In the genomic region with DNA sequence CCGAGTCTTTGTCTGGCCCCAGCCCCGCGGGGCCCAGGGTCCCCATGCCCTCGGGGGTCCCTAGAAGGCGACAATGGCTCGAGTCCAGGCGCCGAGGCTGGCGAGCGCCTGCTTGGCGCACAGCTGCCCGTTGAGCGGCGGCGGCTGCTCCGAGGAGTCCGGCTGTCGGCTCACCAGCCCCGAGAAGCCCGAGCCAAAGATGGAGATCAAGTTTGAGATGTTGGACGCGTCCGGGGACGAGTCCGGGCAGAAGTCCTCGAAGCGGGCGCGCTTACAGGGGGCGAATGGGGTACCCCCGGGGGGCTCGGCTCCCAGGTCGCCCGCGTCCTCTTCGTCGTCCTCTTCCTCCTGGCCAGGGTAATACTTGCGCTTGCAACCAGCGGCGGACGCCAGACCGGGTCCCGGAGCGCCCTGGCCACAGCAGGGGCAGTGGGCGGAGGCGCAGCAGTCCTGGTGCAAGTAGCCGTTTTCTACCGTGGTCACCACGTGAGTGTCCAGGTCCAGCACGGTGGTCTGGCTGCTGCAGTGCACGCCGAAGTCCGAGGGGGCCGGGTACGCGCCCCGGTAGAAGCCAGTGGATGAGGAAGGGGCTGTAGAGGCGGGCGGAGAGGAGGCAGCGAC, we compare ENCODE assay signal across 7 mouse cellular contexts. TPM values are rescaled to one million over a fixed set of nuclear protein-coding genes. Genes with fewer than 3 reads are reported as not detected.
DNase-seq lines count a peak whose midpoint lies in the region; ATAC-seq and TF ChIP-seq lines count a peak whose summit lies in the region.

No protein-coding gene starts in this region.

- WGBS in kidney, adult 2 months = under 1% methylated on average over 60 of the region's 60 CpGs
- under 1% methylated on average over 60 of the region's 60 CpGs for whole genome bisulfite sequencing in stomach, embryonic 16.5 days

- peak overlapping the region; percentile 76 for H3K4me2 ChIP-seq in stomach, embryonic 16.5 days (ENCODE audit: low read depth, low read length)

- ATAC-seq in stomach, embryonic 16.5 days (ENCODE audit: insufficient read depth, low FRiP score) = no peak

- peak overlapping the region; percentile 99 for H3K27ac ChIP-seq in kidney, adult 2 months (ENCODE audit: insufficient read depth, low read depth, low read length)
- H3K27ac ChIP-seq in stomach, embryonic 16.5 days (ENCODE audit: low read length) = peak overlapping the region; percentile 97

- H3K9me3 ChIP-seq in stomach, embryonic 16.5 days (replicated peaks; ENCODE audit: control insufficient read depth, low read length) = no peaks in the 10 kb centered on the region

- peaks cover 8% of the 10 kb centered on the region; the same call in 1 of the 2 replicates for H3K4me1 ChIP-seq in kidney, adult 2 months (ENCODE audit: control insufficient read depth, insufficient read depth, low read length)
- peaks cover 27% of the 10 kb centered on the region; the same call in 1 of the 2 replicates for H3K4me1 ChIP-seq in stomach, embryonic 16.5 days (ENCODE audit: control insufficient read depth, insufficient read depth, low read length)

- peak overlapping the region; percentile 99 for H3K9ac ChIP-seq in stomach, embryonic 16.5 days (ENCODE audit: low read length)

- TF ChIP-seq CTCF in kidney, adult 2 months (conservative IDR thresholded peaks at IDR 0.05; ENCODE audit: insufficient read depth, insufficient read length, low read depth, low read length) = no peak

- H3K27me3 ChIP-seq in kidney, adult 2 months (replicated peaks; ENCODE audit: control insufficient read depth, insufficient read depth, low read length) = no peaks in the 10 kb centered on the region
- H3K27me3 ChIP-seq in stomach, embryonic 16.5 days (ENCODE audit: control insufficient read depth, insufficient read depth, low read length) = no peaks in the 10 kb centered on the region; the same call in 1 of the 2 replicates

- H3K36me3 ChIP-seq in kidney, adult 2 months (ENCODE audit: control insufficient read depth, insufficient read depth, low read length) = no peaks in the 10 kb centered on the region
- no peaks in the 10 kb centered on the region for H3K36me3 ChIP-seq in stomach, embryonic 16.5 days (ENCODE audit: control insufficient read depth, insufficient read depth, low read length)

- H3K4me3 ChIP-seq in kidney, adult 2 months (ENCODE audit: insufficient read depth, low read depth, low read length) = peak overlapping the region; percentile 96
- H3K4me3 ChIP-seq in stomach, embryonic 16.5 days (replicated peaks; ENCODE audit: low read length) = peak overlapping the region; percentile 95

- DNase-seq in thymus, postnatal 14 days = peak; percentile 20
- no peak for DNase-seq in thymus, postnatal 10 days (ENCODE audit: low spot score in 2 of 2)
- peak; percentile 70 for DNase-seq in embryo, embryonic 10 days (ENCODE audit: low spot score)
- peak; percentile 43 to 59 for DNase-seq in heart, adult 9 months (ENCODE audit: low spot score in 2 of 2)
- DNase-seq in kidney, adult 2 months = peak; percentile 61
- DNase-seq in lung, postnatal 10 days = peak; percentile 60

- TF ChIP-seq POLR2A in kidney, adult 2 months (IDR thresholded peaks at IDR 0.05; ENCODE audit: low read depth, low read length) = no peak

RNA-seq across cellular contexts. Expression of gene Ier5l, which starts 1.2 kb away (rescaled TPM):
- polyA plus RNA-seq in kidney, adult 2 months (2012; rRNA removed) = 9.9 and 16.1 TPM in 2 replicates
- polyA plus RNA-seq in stomach, embryonic 16.5 days (2015; fragmentation: Nextera tagmentation; extraction: Ambion mirVana) = 0.56 and 0.83 TPM in 2 replicates

RNA-seq across cellular contexts. Expression of gene Ptpa, which starts 57.0 kb away (rescaled TPM):
- polyA plus RNA-seq in kidney, adult 2 months (2012; rRNA removed) = 132 and 176 TPM in 2 replicates
- polyA plus RNA-seq in stomach, embryonic 16.5 days (2015; fragmentation: Nextera tagmentation; extraction: Ambion mirVana) = 138 and 146 TPM in 2 replicates

RNA-seq across cellular contexts. Expression of gene Crat, which starts 57.2 kb away (rescaled TPM):
- 214 and 254 TPM in 2 replicates for polyA plus RNA-seq in kidney, adult 2 months (2012; rRNA removed)
- polyA plus RNA-seq in stomach, embryonic 16.5 days (2015; fragmentation: Nextera tagmentation; extraction: Ambion mirVana) = 27.7 and 29.0 TPM in 2 replicates

Comparison
In these comparisons a context has a peak if more than half of its experiments do, and no peak if none do; other contexts are left out.
1. DNase-seq: peak in thymus, postnatal 14 days (single experiment), embryo, embryonic 10 days (single experiment), heart, adult 9 months (2 of 2), kidney, adult 2 months (single experiment) and lung, postnatal 10 days (single experiment); none in thymus, postnatal 10 days (0 of 2).